Mouse (Mus musculus) mature B cell (primary cell): ENCODE data around the gene Uckl1.

Experiments used
- in situ Hi-C: fragments of 300-500 bp; cut with MboI; formaldehyde crosslinking; loops from 2 replicates; pipeline ENCODE4 v1.14.3; 2019

Gene Uckl1

DNA sequence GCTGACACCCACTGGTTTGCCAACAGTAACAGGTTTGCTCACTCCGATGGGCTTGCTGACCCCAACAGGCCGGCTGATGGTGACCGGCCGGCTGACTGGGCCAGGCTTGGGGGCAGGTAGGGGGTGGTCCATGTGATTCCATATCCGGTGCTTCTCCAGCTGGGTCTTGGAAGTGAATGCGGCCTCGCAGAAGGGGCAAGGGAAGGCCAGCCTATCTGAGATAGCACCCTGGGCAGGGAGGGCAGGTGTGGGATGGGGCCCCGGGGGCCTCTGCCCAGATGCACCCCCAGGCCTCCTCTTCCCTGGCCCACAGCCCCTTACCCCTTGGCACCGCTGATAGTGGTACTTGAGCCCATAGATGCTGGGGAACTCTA, 5.0 kb upstream of the Uckl1 start:
- in situ Hi-C loops, result no loop called here

DNA sequence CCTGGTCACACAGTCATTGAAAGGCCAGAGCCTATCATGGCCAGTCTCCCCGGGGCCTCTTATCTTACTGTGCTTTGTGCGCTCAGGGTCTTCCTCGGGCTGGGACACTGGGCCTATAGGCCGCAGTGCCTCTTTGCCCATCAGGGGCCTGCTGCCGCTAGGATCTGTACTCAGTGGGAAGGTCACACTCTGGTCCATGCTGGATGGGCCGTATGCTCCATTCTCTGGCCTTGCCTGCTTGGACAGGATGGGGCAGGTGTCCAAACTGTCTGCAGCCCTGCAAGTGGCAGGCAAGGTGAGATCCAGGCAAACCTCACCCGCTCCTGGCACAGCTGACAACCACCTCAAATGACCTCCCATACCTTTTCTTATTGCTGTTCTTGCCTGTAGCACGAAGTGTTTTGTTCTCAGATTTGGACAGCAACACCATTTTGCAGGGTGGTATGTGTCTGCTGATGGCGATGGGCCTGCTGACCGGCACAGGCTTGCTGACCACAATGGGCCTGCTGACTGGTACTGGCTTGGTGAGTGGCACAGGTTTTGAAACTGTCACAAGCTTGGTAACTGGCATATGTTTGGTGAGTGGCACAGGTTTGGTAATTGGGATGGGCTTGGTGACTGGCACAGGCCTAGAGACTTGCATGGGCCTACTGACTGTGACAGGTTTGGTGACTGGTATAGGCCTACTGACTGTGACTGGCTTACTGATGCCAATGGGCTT, 4.5 kb upstream of the Uckl1 start:
- in situ Hi-C loops, result no loop called here

DNA sequence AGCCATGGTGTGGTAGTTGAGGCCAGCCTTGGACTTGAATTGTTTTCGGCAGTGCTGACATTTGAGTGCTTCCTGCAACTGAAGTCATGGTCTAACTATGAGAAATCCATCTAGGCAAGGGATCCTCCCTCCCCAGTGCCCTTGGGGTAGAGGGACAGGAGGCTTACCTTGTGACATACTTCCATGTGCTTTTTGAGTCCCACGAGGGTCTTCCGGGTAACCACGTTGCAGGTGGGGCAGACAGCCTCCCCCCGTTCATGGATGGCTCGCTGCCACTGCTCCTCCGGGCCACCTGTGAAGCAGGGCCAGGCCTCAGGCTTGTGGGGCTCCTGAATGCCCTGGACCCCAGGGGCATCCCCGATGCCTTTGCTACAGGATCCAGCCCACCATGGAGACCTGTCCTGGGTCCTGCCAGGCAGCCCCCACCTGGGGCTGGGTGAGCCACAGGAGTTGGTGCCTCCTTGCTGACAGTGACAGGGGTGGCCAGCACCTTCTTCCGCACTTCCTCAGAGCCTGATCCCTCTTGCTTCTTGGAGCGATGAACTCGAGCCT, 3.6 kb upstream of the Uckl1 start:
- in situ Hi-C loops, result no loop called here

DNA sequence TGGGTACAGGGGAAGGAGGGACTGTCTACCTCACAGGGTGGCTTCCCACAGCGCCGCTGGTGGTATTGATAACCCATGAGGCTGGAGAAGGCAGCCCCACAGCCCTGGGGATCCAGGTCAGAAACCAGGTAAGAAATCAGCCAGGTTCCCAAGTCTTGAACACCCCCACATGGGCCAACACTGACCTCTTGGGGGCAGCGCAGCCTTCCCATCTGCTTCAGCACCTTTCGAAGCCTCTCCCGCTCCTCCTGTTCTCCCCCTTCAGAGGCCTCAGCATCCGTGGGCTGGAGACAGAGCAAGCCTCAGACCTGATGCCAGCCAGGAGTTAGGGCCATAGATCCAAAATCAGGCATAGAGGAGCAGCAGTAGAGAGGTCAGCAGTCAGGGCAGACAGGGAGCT, 3.1 kb upstream of the Uckl1 start:
- in situ Hi-C loops, result no loop called here

DNA sequence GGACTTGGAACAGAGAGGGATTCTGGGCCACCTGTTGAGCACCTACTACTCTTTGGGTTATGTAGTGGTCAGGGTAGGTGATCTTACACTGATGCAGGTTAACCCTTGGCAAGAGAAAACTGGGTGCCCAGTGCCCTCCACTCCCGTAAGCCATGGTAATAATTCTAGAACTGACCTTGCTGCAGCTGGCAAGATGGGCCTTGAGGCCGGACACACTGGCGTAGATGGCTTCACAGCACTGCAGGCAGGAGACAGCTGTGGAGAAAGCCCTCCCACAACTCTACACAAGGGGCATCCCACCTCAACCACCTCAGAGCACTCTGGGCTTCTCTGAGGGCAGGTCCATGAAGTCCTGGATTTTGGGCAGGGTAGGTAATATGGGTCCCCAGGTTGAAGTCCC, 1.4 kb upstream of the Uckl1 start:
- in situ Hi-C loops, result no loop called here

DNA sequence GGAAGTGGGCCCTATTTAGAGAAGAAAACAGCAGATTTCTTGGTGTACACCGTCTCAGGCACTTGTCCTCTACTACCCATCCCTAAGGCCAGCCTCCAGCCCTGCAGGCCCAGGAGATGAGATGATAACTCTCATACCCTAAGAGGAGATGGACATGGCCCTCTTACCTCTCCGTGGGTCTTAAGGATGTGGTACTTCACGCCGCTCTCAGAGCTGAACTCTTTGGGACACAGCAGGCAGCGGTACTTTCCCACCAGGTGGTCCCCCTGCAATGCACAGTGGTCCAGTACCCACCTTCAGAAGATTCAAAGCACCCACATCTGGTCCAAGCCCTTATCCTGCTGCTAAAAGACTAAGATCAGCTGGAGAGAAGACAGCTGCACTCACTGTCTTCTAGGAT, 814 bp upstream of the Uckl1 start:
- in situ Hi-C loops, result no loop called here

DNA sequence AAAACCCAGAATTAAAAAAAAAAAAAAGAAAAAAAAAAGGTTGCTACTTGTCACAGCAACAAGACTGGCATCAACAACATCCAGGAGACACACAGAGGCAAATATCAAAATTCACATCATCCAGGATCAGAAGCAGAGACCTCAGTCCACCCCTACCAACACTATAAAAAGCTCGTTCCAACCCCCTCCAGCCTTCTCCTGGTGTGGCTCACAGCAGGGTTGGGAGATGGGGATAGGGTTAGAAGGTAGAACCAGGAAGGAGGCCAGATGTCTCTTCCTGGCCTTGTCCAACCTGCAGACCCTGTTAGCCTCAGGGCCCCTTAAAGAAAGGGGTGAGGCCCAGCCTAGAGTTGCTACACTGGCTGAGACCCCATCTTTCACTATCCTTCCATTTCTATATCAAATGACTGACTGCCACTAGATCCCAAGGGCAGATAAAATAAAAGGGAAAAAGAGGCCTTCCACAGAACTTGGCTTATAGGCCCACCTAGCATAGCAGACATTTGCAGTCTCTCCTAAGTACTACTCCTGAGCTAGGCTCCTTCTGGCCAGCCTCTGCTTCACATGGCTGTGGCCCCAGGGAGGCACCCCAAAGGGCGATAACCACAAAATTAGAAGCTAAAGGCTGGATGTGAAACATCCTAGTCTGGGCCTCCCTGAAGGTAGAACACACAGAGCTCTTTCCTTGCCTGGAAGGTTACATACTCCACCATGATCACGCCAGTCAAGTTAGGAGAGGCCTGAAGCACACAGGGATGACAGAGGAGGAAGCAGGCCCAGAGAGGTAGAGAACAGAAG, 1.0 kb downstream of the Uckl1 start:
- in situ Hi-C loops, result no loop called here

DNA sequence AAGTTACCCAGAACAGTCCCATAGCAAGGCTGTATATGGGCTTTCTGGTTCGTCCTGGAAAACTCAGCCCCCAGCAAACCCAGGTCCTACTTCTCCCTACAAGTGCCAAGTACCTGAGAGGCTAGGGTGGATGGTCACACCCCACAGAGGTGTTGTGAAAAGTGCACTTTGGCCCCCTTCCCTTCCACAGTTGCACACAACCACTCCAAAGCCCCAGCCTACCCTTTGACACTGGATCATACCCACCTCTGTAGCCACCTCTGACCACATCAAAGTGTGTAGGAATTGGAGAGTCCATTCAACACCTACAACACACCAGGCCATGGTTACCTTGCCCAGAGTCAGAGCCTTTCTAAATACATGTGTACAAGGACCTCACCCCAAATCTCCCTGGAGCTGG, 1.8 kb downstream of the Uckl1 start:
- in situ Hi-C loops, result no loop called here

DNA sequence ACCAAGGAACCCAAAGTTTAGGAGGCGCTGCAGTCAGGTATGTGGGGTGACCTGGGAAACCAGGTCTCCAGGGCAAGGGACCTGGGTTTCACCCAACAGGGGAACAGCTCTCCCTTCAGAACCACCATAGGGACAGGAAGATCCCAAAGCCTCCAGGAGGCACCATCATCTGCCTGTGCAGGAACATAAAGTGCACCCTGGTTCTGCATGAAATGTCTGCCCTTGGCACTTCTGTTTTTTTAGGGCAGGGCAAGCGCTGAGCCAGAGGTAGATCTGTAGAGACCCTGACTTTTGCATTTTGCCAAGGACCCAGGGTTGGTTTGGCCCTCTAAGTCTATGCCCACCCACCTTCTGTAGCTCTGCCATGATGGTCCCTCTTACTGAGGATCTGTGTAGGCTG, 2.3 kb downstream of the Uckl1 start:
- in situ Hi-C loops, result no loop called here

DNA sequence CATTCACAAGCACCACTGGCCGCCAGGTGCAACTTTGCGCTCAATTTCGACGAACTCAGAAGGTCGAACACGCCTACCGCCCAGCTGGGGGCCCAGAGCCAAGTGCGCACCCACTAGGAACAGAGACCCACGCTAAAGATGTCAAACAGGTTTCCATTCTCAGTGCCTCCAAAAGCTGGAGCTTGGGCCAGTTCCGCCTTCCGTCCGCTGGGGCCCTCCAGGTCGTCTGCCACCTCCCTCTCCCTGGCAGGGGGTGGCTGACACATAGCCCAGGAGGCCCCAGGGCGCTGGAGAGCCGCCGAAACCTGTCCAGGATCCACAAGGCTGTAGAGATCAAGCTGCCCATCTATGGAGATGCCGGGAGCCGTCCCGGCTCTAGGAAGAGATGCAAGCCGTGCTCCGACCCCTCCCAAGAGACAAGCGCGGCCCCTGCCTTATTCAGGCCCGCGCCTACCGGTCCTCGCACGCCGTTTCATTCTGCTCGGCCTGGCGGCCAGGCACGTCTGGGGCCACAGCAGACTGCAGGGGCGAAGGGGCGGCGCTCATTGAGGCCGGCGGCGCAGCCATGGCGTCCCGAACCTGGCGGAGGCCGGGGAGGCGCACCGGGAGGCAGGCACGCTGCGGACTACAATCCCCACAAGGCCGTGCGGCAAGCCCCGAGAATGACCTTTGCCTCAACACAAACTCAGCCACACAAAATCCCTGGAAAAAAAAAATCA, 3.1 kb downstream of the Uckl1 start:
- in situ Hi-C loops, result no loop called here

DNA sequence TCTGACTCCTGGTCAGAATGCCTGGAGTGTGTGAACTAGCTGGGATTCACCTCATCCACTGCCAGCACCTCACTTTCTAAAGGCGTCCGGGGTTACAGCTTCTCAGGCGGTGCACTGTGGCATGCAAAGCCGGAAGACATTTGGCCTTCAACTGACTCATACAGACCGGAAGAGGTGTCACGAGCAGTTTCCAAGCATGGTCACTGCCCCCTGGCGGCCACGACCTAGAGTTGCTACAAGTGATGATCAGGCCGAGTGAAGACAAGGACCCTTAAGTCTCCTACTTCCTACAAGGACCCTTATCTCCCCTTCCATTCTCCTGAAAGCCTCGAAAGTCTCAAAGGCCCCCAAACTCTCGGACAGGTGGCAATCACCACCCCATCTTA, 3.7 kb downstream of the Uckl1 start:
- in situ Hi-C loops, result no loop called here

DNA sequence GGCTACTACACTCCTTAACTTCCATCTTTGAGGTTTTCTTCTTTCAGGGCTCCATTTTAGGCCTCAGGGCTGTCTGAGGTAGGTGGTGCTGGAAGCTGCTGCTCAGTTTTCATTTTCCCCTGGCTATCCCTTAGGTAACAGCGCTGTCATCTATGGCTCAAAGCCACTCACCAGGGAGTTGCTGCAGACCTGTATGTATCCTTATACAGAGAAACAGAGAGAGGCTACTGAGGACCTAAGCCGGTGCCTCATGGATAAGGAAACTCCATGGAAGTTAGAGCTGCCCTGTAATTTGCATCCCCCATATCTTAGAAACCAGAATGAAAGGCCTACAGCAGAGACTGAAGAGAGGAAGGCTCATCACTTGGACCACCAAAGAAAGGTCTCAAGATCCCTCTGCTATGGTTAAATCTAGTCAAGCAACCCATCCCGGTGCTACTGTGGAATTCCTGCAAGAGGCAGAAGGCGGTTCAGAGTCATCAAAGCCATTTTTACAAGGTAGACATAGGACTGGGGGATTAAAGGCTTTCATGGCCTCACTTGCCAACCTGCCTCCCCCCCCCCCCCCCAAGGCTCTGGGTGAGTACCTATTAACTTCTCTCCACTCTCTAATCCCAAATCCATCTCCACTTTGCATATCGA, 4.4 kb downstream of the Uckl1 start:
- in situ Hi-C loops, result no loop called here

DNA sequence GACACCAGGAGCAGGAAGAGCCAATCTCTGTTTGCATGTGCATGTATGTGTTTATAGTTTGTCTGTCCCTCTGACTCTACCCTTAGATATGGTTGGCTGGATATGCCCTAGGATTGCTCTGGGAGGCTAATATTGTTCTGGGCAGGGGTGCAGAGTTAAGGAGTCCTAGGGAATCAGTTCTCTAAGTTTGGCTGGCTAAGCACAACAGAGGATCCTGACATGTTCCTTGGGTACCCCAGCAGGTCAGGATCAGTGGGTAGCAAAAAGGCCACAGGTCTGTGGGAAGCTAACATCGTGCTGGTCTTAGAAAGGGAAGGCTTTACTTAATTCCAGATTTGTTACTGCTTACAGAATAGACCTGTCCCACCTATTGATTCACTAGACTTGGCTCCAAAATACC, 5.0 kb downstream of the Uckl1 start:
- in situ Hi-C loops, result loop anchor here (10.0 kb wide), 1 partner anchor 185 kb away; no protein-coding TSS in a partner anchor

DNA sequence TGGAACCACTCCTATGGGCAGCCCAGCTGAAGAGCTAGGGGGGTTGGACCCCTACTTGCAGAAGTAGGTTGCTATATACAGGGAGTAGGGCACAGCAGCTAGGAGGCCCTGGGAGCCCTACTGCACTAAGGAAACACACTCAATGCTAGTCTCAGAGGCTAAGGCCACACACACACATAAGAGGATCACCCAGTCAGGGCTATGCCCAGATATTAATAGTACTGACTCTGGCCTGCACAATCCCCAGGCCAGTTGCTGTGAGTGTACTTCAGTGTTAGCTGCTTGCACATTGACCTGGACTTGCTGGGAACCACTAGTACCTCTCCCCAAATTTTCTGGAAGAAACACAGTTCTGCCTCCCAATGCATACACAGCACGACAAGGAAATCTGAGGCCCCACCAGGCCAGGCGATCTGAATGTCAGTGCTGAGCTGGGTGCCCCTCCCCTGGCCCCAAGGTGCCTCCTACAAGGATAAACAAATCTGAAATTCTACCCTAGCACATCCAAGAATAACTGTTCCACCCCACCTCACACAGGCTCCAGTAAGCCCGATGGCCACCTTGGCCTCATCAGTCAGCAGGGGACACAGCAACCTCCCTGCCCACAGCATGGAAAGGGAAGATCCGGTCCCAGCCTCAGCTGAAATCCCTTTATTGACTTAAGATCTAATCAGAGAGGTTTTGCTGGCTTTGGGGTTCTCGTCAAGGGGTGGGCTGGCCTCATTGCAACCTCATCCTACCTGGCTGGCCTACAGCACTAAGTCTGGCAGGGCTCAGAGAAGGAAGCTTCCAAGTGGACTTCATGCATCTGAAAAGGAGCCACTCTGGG, 5.7 kb downstream of the Uckl1 start:
- in situ Hi-C loops, result loop anchor here (10.0 kb wide), 1 partner anchor 184 kb away; no protein-coding TSS in a partner anchor

DNA sequence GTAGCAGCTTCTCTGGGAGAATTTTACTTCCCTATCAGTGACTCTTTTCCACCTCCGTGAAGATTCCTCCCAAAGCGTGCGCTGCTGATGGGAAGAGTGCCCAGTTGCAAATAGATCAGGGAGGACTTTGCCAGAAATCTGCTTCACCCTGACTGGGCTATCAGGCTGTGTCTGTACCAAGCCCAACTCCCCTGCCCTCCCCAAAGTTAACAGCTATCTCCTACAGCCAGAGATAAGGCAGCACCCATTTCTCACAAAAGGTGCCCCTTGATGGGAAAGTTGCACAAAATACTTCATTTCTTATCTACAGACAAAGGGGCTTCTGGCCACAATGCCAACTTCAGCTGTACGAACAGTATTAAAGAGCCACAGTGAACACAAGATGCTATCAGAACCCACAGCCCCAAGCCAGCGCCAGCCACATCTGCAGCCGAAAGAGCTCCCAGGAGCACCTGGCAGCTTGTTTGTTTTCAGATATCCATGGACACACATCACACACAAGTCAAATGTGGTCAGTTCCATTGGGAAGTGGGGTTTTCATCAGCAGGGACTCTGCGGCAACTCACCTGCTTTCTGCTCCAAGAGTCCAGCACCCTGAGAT, 6.6 kb downstream of the Uckl1 start:
- in situ Hi-C loops, result loop anchor here (10.0 kb wide), 1 partner anchor 183 kb away; no protein-coding TSS in a partner anchor

DNA sequence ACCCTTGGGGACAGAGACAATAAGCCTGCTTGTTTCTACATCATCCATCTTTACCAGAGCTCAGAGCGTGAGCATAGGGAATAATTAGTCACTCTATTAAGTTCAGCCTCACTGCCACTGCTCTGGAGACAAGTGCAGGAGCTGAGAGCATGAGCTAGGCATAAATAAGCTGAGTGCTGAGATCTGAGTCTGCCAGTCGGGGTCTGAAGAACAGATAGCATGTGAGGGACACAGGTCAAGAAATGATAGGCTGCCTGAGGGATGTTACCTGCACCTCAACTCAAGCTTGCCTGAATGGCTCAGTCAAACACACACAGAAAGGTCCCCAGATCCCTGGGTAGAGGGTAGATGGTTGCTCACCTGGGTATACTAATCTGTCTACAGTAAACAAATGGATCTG, 7.6 kb downstream of the Uckl1 start:
- in situ Hi-C loops, result loop anchor here (10.0 kb wide), 1 partner anchor 182 kb away; no protein-coding TSS in a partner anchor

DNA sequence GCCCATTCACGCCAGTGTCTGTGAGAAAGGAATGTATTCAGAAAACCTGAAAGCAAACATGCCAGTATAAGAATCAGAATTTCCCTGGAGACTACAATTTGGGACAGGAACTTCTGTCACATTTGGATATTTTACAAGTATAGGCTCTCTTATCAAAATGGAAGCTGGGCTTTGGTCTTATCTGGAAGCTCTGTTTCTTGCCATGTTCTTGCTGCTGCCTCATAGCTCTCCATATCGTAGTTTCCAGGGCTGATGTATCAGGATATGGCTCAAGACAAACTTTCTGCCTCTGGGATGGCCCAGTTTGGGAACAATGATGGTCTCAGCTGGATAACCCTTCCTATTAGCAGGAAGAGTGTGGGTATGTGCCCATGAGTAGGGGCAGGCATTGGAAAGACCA, 8.1 kb downstream of the Uckl1 start:
- in situ Hi-C loops, result loop anchor here (10.0 kb wide), 1 partner anchor 182 kb away; no protein-coding TSS in a partner anchor

DNA sequence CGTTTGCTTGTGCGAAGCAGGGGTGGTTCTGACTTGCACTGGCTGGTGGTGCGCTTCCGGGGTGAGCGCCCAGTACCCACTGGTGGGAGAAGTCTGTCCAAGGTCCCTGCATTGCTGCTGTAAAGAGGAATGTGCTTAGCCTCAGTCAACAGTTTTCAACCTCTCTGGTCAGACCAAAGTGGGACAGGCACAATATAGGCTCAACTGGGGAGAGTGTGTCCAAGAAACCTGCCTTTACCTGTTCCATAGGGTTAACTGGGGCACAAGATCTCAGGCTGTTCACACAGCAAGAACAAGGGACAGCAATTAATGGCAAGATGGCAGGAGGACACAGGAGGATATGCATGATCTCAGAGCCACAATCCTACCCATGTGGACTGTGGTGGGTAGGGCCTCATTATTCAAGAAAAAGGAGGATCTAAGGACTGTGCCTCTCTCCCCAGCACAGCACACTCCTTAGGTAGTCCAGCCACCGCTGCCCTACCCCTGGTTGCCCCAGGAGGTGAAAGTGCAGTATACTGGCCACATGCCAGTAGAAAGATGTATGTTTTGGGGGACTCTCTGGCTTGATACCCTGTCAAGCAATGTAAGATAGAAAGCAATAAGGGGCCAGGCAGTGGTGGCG, 9.7 kb downstream of the Uckl1 start:
- in situ Hi-C loops, result loop anchor here (10.0 kb wide), 1 partner anchor 180 kb away; no protein-coding TSS in a partner anchor

DNA sequence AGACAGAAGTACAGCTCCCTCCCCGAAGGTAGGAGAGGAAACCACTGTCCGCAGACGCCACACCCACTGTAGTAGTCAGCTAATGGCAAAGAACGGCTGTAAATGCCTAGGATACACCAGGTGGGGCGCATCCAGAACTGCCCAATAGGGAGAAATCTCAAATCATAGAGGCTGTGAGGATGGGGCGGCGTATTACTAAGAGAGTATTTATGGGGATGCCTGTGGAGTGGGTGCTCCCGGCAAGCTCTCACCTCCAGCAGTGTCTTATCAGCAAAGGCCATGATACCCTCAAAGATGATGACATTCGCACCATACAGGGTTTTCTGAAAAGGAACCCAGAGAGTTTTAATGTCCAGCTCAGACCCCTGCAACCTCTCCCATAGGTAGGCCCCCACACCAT, 10.7 kb downstream of the Uckl1 start:
- in situ Hi-C loops, result loop anchor here (10.0 kb wide), 1 partner anchor 179 kb away; no protein-coding TSS in a partner anchor
